Mouse (Mus musculus) forebrain, postnatal 0 days (tissue): Measurements from ENCODE around the gene Tmem171. TPM values are rescaled to one million over a fixed set of nuclear protein-coding genes. Genes with fewer than 3 reads are reported as not detected.

Experiments
- ATAC-seq: fragments of 200-750 bp; cut with Nextera tagmentation; 2 replicates; pipeline ENCODE4 v1.8.0; 2017; ENCODE audit warnings: mild to moderate bottlenecking, moderate library complexity
- DNase-seq: peaks from one replicate; pipeline ENCODE4 v3.0.0-alpha.2; 2015
- H3K27ac ChIP-seq: fragments of 300-500 bp; sonication (generic); 2 replicates; pipeline ENCODE4 v1.5.1; 2014; ENCODE audit warnings: low read depth, mild to moderate bottlenecking, antibody characterized with exemption, low read length, moderate library complexity, mixed read lengths
- H3K27me3 ChIP-seq: fragments of 300-500 bp; sonication (generic); 2 replicates; pipeline ENCODE4 v1.6.1; 2014; ENCODE audit warnings: mild to moderate bottlenecking, low read length, mixed read lengths; ENCODE audit not compliant: insufficient read depth
- H3K36me3 ChIP-seq: fragments of 300-500 bp; sonication (generic); 2 replicates; pipeline ENCODE4 v1.6.1; 2014; ENCODE audit warnings: mild to moderate bottlenecking, moderate library complexity; ENCODE audit not compliant: insufficient read depth
- H3K4me1 ChIP-seq: fragments of 300-500 bp; sonication (generic); 2 replicates; pipeline ENCODE4 v1.6.1; 2014; ENCODE audit warnings: antibody characterized with exemption; ENCODE audit not compliant: insufficient read depth
- H3K4me2 ChIP-seq: fragments of 300-500 bp; sonication (generic); 2 replicates; pipeline ENCODE4 v1.6.1; 2014; ENCODE audit warnings: low read depth, mild to moderate bottlenecking, moderate library complexity
- H3K4me3 ChIP-seq: fragments of 300-500 bp; sonication (generic); 2 replicates; pipeline ENCODE4 v1.5.1; 2014; ENCODE audit warnings: low read depth, low read length, mixed read lengths
- H3K9ac ChIP-seq: fragments of 300-500 bp; sonication (generic); 2 replicates; pipeline ENCODE4 v1.6.1; 2014; ENCODE audit warnings: mild to moderate bottlenecking
- H3K9me3 ChIP-seq: fragments of 300-500 bp; sonication (generic); 2 replicates; pipeline ENCODE4 v1.6.1; 2016; ENCODE audit warnings: low read length
- CTCF ChIP-seq: sonication (generic); IDR thresholded peaks from 2 replicates; pipeline ENCODE4 v1.5.1; 2016; ENCODE audit warnings: antibody characterized with exemption, control low read depth, low read depth
- WGBS: fragments of 180-500 bp; shearing (Covaris S2); extraction: QIAGEN DNeasy Blood & Tissue Kit; methylation state at CpG from one replicate; pipeline ENCODE4 v1.1.7; 2014; 5-methylcytosine and 5-hydroxymethylcytosine counted together
- polyA plus RNA-seq: library from polyadenylated mRNA; unstranded; fragments of >200 nt; fragmentation: Nextera tagmentation; extraction: Ambion mirVana; gene quantifications from 2 replicates; pipeline ENCODE4 v1.2.1, GENCODE M21; 2015
- total RNA-seq: library from RNA; depleted of rRNA; stranded (reverse); fragments of >200 nt; gene quantifications from 2 replicates; pipeline ENCODE4 v1.2.3, GENCODE M21; 2014

Gene Tmem171
- total and polyA plus RNA-seq, 2 experiments from 2014 or later, result not detected

DNA sequence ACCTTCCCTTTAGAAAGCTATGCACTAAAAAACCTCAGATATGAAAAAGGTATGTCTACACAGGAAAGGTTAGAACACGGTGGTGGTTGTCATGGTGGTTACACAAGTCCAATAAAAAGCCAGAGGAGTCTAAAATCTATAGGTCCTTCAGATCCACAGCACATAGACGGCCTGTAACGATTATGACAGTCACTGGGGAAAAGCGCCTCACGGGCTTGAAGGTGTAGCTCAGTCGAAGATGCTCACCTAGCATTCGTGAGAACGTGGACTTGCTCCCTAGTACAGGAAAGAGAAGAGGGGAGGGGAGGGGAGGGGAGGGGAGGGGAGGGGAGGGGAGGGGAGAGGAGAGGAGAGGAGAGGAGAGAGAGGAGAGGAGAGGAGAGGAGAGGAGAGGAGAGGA lies 9.2 kb upstream of the Tmem171 start:
- Histone ChIP-seq H3K9ac (no peak overlapping the region), H3K36me3 (no peaks in the 10 kb centered on the region), H3K4me1 (no peaks in the 10 kb centered on the region), H3K4me3 (no peak overlapping the region), H3K9me3 (no peaks in the 10 kb centered on the region), H3K27ac (no peak overlapping the region), H3K27me3 (no peaks in the 10 kb centered on the region), H3K4me2 (no peak overlapping the region)
- 82% methylated on average over 8 of the region's 8 CpGs for WGBS
- DNase-seq (no peak), ATAC-seq (no peak)
- TF ChIP-seq CTCF, result no peak

DNA sequence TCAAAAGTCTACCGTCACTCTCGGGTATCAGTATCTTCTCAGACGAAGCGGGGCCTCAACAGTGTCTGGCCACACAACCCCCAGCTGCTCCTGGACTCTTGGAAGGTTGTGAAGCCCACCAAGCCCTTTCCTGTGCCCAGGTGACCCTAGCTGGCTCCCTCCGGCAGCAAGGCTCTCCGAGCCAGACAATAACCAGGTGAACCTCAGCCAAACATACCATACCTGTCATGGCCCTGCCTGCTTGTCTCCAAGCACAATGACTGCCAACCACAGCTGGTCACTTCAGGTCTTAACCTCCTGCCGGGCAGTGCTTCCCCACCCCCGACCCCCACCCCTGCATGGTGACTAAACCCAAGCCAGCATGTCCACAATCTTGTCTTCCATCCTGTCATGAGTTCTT lies 7.7 kb upstream of the Tmem171 start:
- 91% methylated on average over 8 of the region's 8 CpGs for WGBS
- DNase-seq, result no peak

GRCm38 (mm10) chr13:98701309-98701675 lies 6.7 kb upstream of the Tmem171 start:
- H3K27ac ChIP-seq, result no peak overlapping the region
- H3K4me3 ChIP-seq, result no peak overlapping the region
- no peaks in the 10 kb centered on the region for H3K4me1 ChIP-seq
- H3K27me3 ChIP-seq, result no peaks in the 10 kb centered on the region
- no peaks in the 10 kb centered on the region for H3K36me3 ChIP-seq
- no peak overlapping the region for H3K9ac ChIP-seq
- no peak for TF ChIP-seq CTCF
- no peaks in the 10 kb centered on the region for H3K9me3 ChIP-seq
- ATAC-seq, result no peak
- no peak overlapping the region for H3K4me2 ChIP-seq
- no peak for DNase-seq
- WGBS, result 83% methylated on average over 5 of the region's 5 CpGs

More for the DNA sequence above, 7.7 kb upstream of the Tmem171 start:
- ATAC-seq, result no peak
- Histone ChIP-seq H3K36me3 (no peaks in the 10 kb centered on the region), H3K9ac (no peak overlapping the region), H3K27me3 (no peaks in the 10 kb centered on the region), H3K9me3 (no peaks in the 10 kb centered on the region), H3K4me3 (no peak overlapping the region), H3K4me2 (no peak overlapping the region), H3K4me1 (no peaks in the 10 kb centered on the region), H3K27ac (no peak overlapping the region)
- TF ChIP-seq CTCF, result no peak

- no peaks in the 10 kb centered on the region for H3K9me3 ChIP-seq
- DNase-seq, result no peak
- H3K9ac ChIP-seq, result no peak overlapping the region
- H3K27ac ChIP-seq, result no peak overlapping the region
- WGBS, result 59% methylated on average over 10 of the region's 10 CpGs
- ATAC-seq, result no peak
- no peak for TF ChIP-seq CTCF
- H3K4me2 ChIP-seq, result no peak overlapping the region
- H3K27me3 ChIP-seq, result no peaks in the 10 kb centered on the region
- H3K36me3 ChIP-seq, result no peaks in the 10 kb centered on the region
- H3K4me1 ChIP-seq, result no peaks in the 10 kb centered on the region
- H3K4me3 ChIP-seq, result no peak overlapping the region
Observed at GRCm38 (mm10) chr13:98700661-98701308, 6.2 kb upstream of the Tmem171 start.

DNA sequence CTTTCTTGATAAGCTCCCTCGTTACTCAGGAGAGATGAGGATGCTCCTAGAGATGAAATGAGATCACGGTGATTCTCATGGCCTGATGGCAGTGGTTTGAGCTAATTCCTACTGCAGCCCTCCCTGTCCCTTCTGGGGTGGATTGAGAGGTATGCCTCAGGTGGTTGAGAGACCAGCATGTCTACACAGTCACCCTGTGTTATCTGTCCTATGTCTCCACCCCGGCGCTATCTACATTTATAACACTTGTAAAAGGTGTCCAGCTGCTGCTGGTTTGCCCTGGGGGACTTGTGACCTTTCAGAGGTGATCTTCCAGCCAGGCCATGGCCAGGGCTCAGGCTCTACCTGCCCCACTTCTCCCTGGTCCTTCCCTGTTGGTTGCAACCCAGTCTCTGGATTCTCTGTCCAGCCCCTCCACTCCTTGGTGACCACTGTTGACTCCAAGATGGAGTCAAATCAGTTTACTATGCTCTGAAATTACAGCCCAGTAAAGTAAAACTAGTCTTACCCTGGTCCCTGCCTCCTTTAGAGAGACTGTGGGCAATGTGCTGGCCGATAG lies 5.4 kb upstream of the Tmem171 start:
- no peak for TF ChIP-seq CTCF
- no peak overlapping the region for H3K4me3 ChIP-seq
- H3K9ac ChIP-seq, result no peak overlapping the region
- no peaks in the 10 kb centered on the region for H3K36me3 ChIP-seq
- H3K4me1 ChIP-seq, result no peaks in the 10 kb centered on the region; the same call in 1 of the 2 replicates
- no peak overlapping the region for H3K4me2 ChIP-seq
- H3K27me3 ChIP-seq, result no peaks in the 10 kb centered on the region
- no peaks in the 10 kb centered on the region for H3K9me3 ChIP-seq
- ATAC-seq, result no peak
- H3K27ac ChIP-seq, result no peak overlapping the region
- WGBS, result 89% methylated on average over 5 of the region's 5 CpGs
- DNase-seq, result no peak

DNA sequence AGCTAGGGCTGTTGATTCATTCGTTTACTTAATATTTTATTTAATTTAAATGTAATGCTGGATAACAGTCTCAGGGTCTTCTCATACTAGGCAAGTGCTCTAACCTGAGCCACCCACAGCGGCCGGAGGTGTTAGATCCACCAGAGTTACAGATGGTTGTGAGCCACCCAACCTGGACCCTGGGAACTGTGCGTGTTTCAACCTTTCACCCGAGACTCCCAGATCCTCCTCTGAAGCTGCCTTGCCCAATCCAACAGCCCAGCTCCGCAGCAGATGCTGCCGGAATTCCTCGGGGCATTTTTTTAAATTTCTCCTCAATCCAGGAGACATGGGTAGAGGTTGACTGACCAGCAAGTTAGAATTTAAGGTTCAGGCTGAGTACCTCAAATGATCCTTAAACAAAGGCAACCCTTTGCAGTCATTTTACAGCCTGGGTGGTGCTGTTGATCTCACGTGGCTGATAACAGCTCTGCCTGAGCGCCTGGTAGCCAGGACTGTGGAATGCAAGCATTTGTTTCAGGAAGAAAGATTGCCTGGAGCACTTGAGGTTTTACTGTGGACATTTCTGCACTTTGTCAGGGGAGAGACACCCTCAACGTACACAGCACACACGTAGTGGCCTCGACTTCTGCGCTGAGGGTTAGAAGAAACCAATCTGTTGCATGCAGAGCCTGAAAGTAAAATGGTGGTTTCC lies 4.6 kb upstream of the Tmem171 start:
- no peak overlapping the region for H3K27ac ChIP-seq
- DNase-seq (no peak), ATAC-seq (no peak)
- no peaks in the 10 kb centered on the region for H3K9me3 ChIP-seq
- no peaks in the 10 kb centered on the region; the same call in 1 of the 2 replicates for H3K4me1 ChIP-seq
- 0 out of 2 replicates have a peak, but pooled peaks cover 7% of the 10 kb centered on the region for H3K27me3 ChIP-seq
- no peak for TF ChIP-seq CTCF
- no peaks in the 10 kb centered on the region for H3K36me3 ChIP-seq
- H3K4me3 ChIP-seq, result no peak overlapping the region
- H3K4me2 ChIP-seq, result no peak overlapping the region
- 86% methylated on average over 14 of the region's 14 CpGs for WGBS
- H3K9ac ChIP-seq, result no peak overlapping the region

DNA sequence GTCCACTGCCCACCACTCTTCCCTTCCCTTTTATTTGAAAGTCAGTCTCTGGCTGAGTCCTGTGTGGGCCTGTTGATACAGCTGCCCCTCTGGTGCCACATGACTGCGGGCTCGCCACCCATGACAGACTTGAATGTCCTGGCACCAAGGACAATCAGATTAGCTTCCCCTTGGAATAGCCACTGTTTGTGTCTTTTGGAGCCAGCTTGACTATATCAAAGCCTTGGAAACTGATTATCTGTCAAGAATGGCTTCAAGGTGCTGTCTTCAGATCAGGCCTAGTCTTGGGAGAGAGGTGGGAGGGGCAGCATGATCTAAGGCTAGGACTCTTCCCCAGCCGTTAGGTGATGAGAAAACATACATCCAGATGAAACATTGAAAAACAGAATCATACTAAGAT lies 2.1 kb upstream of the Tmem171 start:
- Histone ChIP-seq H3K9me3 (no peaks in the 10 kb centered on the region), H3K27ac (no peak overlapping the region), H3K4me1 (no peaks in the 10 kb centered on the region; the same call in 1 of the 2 replicates), H3K36me3 (no peaks in the 10 kb centered on the region), H3K4me3 (no peak overlapping the region), H3K27me3 (0 out of 2 replicates have a peak, but pooled peaks cover 7% of the 10 kb centered on the region), H3K4me2 (no peak overlapping the region), H3K9ac (no peak overlapping the region)
- WGBS, result 93% methylated on average over 3 of the region's 3 CpGs
- no peak for TF ChIP-seq CTCF
- DNase-seq, result no peak
- no peak for ATAC-seq
